Mouse (Mus musculus): ENCODE data around the gene Cyp51. TPM values are rescaled to one million over a fixed set of nuclear protein-coding genes. Genes with fewer than 3 reads are reported as not detected.
"Not testable (repeated sequence)": the region's sequence is repeated elsewhere in the genome, so short reads cannot be mapped to it uniquely, and the experiment has no call there.

Gene Cyp51
- polyA plus RNA-seq (2012; ENCODE audit: insufficient read depth, insufficient read length, missing spikeins): 22.9 and 23.2 TPM in 2 replicates

- H3K4me3 ChIP-seq (ENCODE audit: insufficient read depth, low read length): peak within 1 kb of the TSS; percentile 98
- H3K4me1 ChIP-seq (ENCODE audit: control insufficient read depth, insufficient read depth, low read length): peaks cover 8% of the 10 kb centered on the region
- H3K27ac ChIP-seq (ENCODE audit: insufficient read depth, low read depth, low read length): peak within 1 kb of the TSS; percentile 96
Observed at GRCm38 (mm10) chr5:4104341-4105040, at the start of gene Cyp51. TSS of gene Cyp51 (minus strand) at chr5:4104746.

GRCm38 (mm10) chr5:4112570-4113098 is 8.1 kb upstream of the Cyp51 start:
- no peak overlapping the region for H3K4me3 ChIP-seq (ENCODE audit: insufficient read depth, low read length)

More at GRCm38 (mm10) chr5:4104341-4105040, at the start of gene Cyp51:
- no peak for TF ChIP-seq CTCF (IDR thresholded peaks at IDR 0.05; ENCODE audit: low read depth, low read length)
- TF ChIP-seq POLR2A (IDR thresholded peaks at IDR 0.05; ENCODE audit: borderline replicate concordance, low read depth, low read length): no peak; the same call in 1 of the 2 replicates

GRCm38 (mm10) chr5:4107056-4107455 is 2.5 kb upstream of the Cyp51 start:
- H3K4me3 ChIP-seq (ENCODE audit: insufficient read depth, low read length); H3K4me1 ChIP-seq (ENCODE audit: control insufficient read depth, insufficient read depth, low read length); H3K27ac ChIP-seq (ENCODE audit: insufficient read depth, low read depth, low read length): not testable (repeated sequence)

More at GRCm38 (mm10) chr5:4112570-4113098, 8.1 kb upstream of the Cyp51 start:
- no peak overlapping the region for H3K27ac ChIP-seq (ENCODE audit: insufficient read depth, low read depth, low read length)
- H3K4me1 ChIP-seq (ENCODE audit: control insufficient read depth, insufficient read depth, low read length): no peaks in the 10 kb centered on the region
- no peak for TF ChIP-seq POLR2A (IDR thresholded peaks at IDR 0.05; ENCODE audit: borderline replicate concordance, low read depth, low read length)
- TF ChIP-seq CTCF (IDR thresholded peaks at IDR 0.05; ENCODE audit: low read depth, low read length): no peak

GRCm38 (mm10) chr5:4105651-4106186 is 1.2 kb upstream of the Cyp51 start:
- H3K4me1 ChIP-seq (ENCODE audit: control insufficient read depth, insufficient read depth, low read length): peaks cover 8% of the 10 kb centered on the region
- no peak overlapping the region for H3K27ac ChIP-seq (ENCODE audit: insufficient read depth, low read depth, low read length)
- no peak for TF ChIP-seq POLR2A (IDR thresholded peaks at IDR 0.05; ENCODE audit: borderline replicate concordance, low read depth, low read length)
- TF ChIP-seq CTCF (IDR thresholded peaks at IDR 0.05; ENCODE audit: low read depth, low read length): no peak
- H3K4me3 ChIP-seq (ENCODE audit: insufficient read depth, low read length): no peak overlapping the region

- Histone ChIP-seq H3K4me3 (ENCODE audit: insufficient read depth, low read length) (peak overlapping the region; percentile 98), H3K4me1 (ENCODE audit: control insufficient read depth, insufficient read depth, low read length) (peaks cover 8% of the 10 kb centered on the region), H3K27ac (ENCODE audit: insufficient read depth, low read depth, low read length) (peak overlapping the region; percentile 96)
- TF ChIP-seq CTCF (IDR thresholded peaks at IDR 0.05; ENCODE audit: low read depth, low read length) (no peak), POLR2A (IDR thresholded peaks at IDR 0.05; ENCODE audit: borderline replicate concordance, low read depth, low read length) (no peak)
Observed at GRCm38 (mm10) chr5:4103626-4104340, 763 bp downstream of the Cyp51 start.

- H3K4me3 ChIP-seq (ENCODE audit: insufficient read depth, low read length): no peak overlapping the region
Observed at GRCm38 (mm10) chr5:4101770-4102169, 2.8 kb downstream of the Cyp51 start.

GRCm38 (mm10) chr5:4101031-4101430 is 3.5 kb downstream of the Cyp51 start:
- H3K4me1 ChIP-seq (ENCODE audit: control insufficient read depth, insufficient read depth, low read length): peaks cover 8% of the 10 kb centered on the region
- TF ChIP-seq POLR2A (IDR thresholded peaks at IDR 0.05; ENCODE audit: borderline replicate concordance, low read depth, low read length): no peak
- TF ChIP-seq CTCF (IDR thresholded peaks at IDR 0.05; ENCODE audit: low read depth, low read length): no peak
- no peak overlapping the region for H3K27ac ChIP-seq (ENCODE audit: insufficient read depth, low read depth, low read length)
- H3K4me3 ChIP-seq (ENCODE audit: insufficient read depth, low read length): no peak overlapping the region

More at GRCm38 (mm10) chr5:4101770-4102169, 2.8 kb downstream of the Cyp51 start:
- peaks cover 8% of the 10 kb centered on the region for H3K4me1 ChIP-seq (ENCODE audit: control insufficient read depth, insufficient read depth, low read length)
- no peak overlapping the region for H3K27ac ChIP-seq (ENCODE audit: insufficient read depth, low read depth, low read length)
- no peak for TF ChIP-seq CTCF (IDR thresholded peaks at IDR 0.05; ENCODE audit: low read depth, low read length)
- no peak for TF ChIP-seq POLR2A (IDR thresholded peaks at IDR 0.05; ENCODE audit: borderline replicate concordance, low read depth, low read length)

GRCm38 (mm10) chr5:4094471-4094870 is 10.1 kb downstream of the Cyp51 start:
- Histone ChIP-seq H3K4me1 (ENCODE audit: control insufficient read depth, insufficient read depth, low read length) (no peaks in the 10 kb centered on the region), H3K27ac (ENCODE audit: insufficient read depth, low read depth, low read length) (no peak overlapping the region), H3K4me3 (ENCODE audit: insufficient read depth, low read length) (no peak overlapping the region)
- TF ChIP-seq POLR2A (IDR thresholded peaks at IDR 0.05; ENCODE audit: borderline replicate concordance, low read depth, low read length) (no peak), CTCF (IDR thresholded peaks at IDR 0.05; ENCODE audit: low read depth, low read length) (no peak)

- Histone ChIP-seq H3K27ac (ENCODE audit: insufficient read depth, low read depth, low read length) (no peak overlapping the region), H3K4me3 (ENCODE audit: insufficient read depth, low read length) (no peak overlapping the region), H3K4me1 (ENCODE audit: control insufficient read depth, insufficient read depth, low read length) (no peaks in the 10 kb centered on the region)
- TF ChIP-seq POLR2A (IDR thresholded peaks at IDR 0.05; ENCODE audit: borderline replicate concordance, low read depth, low read length): no peak
- no peak for TF ChIP-seq CTCF (IDR thresholded peaks at IDR 0.05; ENCODE audit: low read depth, low read length)
Observed at GRCm38 (mm10) chr5:4088190-4088589, 16.4 kb downstream of the Cyp51 start.

GRCm38 (mm10) chr5:4086309-4086708 is 18.2 kb downstream of the Cyp51 start:
- Histone ChIP-seq H3K4me1 (ENCODE audit: control insufficient read depth, insufficient read depth, low read length) (no peaks in the 10 kb centered on the region), H3K4me3 (ENCODE audit: insufficient read depth, low read length) (no peak overlapping the region), H3K27ac (ENCODE audit: insufficient read depth, low read depth, low read length) (no peak overlapping the region)
- TF ChIP-seq CTCF (IDR thresholded peaks at IDR 0.05; ENCODE audit: low read depth, low read length) (no peak), POLR2A (IDR thresholded peaks at IDR 0.05; ENCODE audit: borderline replicate concordance, low read depth, low read length) (no peak)
